Mouse (Mus musculus): ENCODE measurements around the gene Setd2. TPM values are rescaled to one million over a fixed set of nuclear protein-coding genes. Genes with fewer than 3 reads are reported as not detected.

Gene Setd2
- 27.0 and 29.0 TPM in 2 replicates for polyA plus RNA-seq (2015; fragmentation: Nextera tagmentation; extraction: Ambion mirVana)

DNA sequence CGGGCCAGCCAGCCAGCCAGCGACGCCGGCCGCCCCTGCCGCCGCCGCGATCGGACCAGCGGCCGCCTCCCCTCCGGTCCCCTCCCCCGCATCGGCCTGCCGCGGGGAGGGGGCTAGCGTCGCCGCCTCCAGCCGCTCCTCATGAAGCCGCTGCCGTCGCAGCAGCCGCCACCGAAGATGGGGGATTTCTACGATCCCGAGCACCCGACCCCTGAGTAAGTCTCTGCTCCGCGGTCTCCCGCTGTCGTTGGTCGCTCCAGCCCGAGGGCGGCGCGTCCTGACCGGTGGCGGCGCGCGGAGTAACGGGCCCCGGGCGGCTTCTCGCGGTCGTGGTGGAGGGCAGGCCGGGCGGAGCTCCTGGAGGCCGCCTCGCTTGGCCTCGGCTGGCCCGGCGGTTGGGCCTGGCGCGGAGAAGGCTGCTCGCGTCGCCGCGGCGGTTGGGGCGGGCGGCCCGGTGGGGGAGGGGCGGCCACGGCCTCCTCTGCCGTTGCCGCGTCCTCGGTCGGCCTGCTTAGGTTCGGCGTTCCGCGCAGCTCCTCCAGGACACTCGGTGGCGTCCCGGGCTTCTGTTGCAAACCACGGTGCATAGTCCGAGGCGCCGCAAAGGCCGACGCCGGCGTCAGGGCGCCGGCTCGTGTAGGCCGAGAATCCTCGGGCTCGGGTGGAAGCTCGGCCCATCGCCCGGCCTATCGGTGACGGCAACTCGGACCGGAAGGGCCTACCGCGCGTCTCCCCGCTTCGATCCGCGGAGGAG is at the start of gene Setd2:
TSS of gene Setd2 (plus strand) at position 60 of the 754 bp plus-strand sequence.
- WGBS = under 1% methylated on average over 86 of the region's 109 CpGs
- H3K36me3 ChIP-seq (ENCODE audit: control insufficient read depth, insufficient read depth, low read length) = no peaks in the 10 kb centered on the region
- H3K4me1 ChIP-seq (ENCODE audit: control insufficient read depth, insufficient read depth, low read length) = peaks cover 15% of the 10 kb centered on the region
- ATAC-seq (ENCODE audit: insufficient read depth, low FRiP score) = peak; percentile 69
- H3K9me3 ChIP-seq (replicated peaks; ENCODE audit: control insufficient read depth, low read length) = no peaks in the 10 kb centered on the region
- H3K4me3 ChIP-seq (replicated peaks; ENCODE audit: low read length) = peak within 1 kb of the TSS; percentile 99
- peak within 1 kb of the TSS; percentile 88 for H3K4me2 ChIP-seq (ENCODE audit: low read depth, low read length)
- H3K27ac ChIP-seq (ENCODE audit: low read length) = peak within 1 kb of the TSS; percentile 100
- no peaks in the 10 kb centered on the region for H3K27me3 ChIP-seq (ENCODE audit: control insufficient read depth, insufficient read depth, low read length)
- peak within 1 kb of the TSS; percentile 100 for H3K9ac ChIP-seq (ENCODE audit: low read length)

DNA sequence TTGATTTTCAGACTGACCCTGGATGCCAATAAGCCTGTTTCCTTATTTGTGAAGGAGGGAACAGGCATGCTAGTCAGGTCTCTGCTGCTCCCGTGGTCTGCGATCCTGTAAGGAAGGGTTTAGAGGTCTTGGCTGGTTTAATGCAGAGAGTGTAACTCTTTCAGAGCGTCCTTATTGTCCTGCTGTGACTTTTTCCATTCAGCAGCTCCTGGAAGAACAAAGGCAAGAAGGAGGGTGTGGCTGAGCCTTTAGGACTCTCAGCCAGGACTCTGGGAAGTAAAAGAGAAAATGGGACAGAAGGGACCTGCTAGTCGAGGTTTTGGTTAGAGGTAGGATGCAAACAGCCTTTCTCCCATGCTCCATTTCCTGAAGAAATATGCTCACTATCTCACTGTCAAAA is 43.6 kb upstream of the Setd2 start:
- no peak for ATAC-seq (ENCODE audit: insufficient read depth, low FRiP score)
- no peak overlapping the region for H3K27ac ChIP-seq (ENCODE audit: low read length)
- no peaks in the 10 kb centered on the region for H3K4me1 ChIP-seq (ENCODE audit: control insufficient read depth, insufficient read depth, low read length)
- no peaks in the 10 kb centered on the region for H3K27me3 ChIP-seq (ENCODE audit: control insufficient read depth, insufficient read depth, low read length)
- no peak overlapping the region for H3K4me3 ChIP-seq (replicated peaks; ENCODE audit: low read length)
- no peak overlapping the region for H3K4me2 ChIP-seq (ENCODE audit: low read depth, low read length)
- H3K9me3 ChIP-seq (replicated peaks; ENCODE audit: control insufficient read depth, low read length) = peaks cover 8% of the 10 kb centered on the region
- no peaks in the 10 kb centered on the region for H3K36me3 ChIP-seq (ENCODE audit: control insufficient read depth, insufficient read depth, low read length)
- 51% methylated on average over 4 of the region's 4 CpGs for WGBS
- H3K9ac ChIP-seq (ENCODE audit: low read length) = no peak overlapping the region

DNA sequence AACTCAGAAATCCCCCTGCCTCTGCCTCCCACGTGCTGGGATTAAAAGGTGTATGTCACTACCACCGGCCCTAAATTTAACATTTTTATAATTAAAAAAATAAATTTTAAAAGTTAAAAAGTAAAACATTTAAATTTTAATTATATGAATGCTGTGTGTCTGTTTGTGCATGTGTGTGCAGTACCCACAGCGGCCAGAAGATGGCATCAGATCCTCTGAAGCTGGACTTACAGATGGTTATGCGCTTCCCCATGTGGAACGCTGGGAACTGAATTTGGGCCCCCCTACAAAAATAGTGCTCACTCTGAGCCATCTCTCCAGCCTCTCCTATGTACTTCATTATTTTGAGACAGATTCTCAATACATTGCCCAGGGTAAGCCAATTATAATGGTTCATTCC is 41.5 kb upstream of the Setd2 start:
- Histone ChIP-seq H3K27ac (ENCODE audit: low read length) (no peak overlapping the region), H3K36me3 (ENCODE audit: control insufficient read depth, insufficient read depth, low read length) (no peaks in the 10 kb centered on the region), H3K4me1 (ENCODE audit: control insufficient read depth, insufficient read depth, low read length) (no peaks in the 10 kb centered on the region), H3K27me3 (ENCODE audit: control insufficient read depth, insufficient read depth, low read length) (no peaks in the 10 kb centered on the region), H3K9ac (ENCODE audit: low read length) (no peak overlapping the region), H3K4me3 (replicated peaks; ENCODE audit: low read length) (no peak overlapping the region), H3K9me3 (replicated peaks; ENCODE audit: control insufficient read depth, low read length) (peaks cover 8% of the 10 kb centered on the region), H3K4me2 (ENCODE audit: low read depth, low read length) (no peak overlapping the region)
- 63% methylated on average over 5 of the region's 5 CpGs for WGBS
- ATAC-seq (ENCODE audit: insufficient read depth, low FRiP score) = no peak

DNA sequence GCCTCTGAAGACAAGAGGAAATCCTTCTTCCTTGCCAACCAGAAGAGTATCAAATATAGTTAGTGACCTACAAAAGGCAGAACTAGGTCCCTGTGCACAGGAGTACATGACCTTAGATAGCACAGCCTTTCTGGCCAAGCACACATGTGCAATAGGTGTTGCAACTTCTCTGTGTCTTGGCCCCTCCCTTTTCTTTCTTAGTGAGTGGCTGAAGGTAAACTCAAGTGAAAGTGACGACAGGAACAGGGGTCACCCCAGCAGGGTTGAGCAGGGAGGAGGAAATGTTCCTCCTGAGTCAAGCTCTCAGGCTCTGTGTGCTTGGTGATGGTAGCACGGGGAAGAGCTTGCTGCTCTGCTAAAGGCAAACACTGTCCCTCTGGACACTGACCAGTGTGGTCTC is 6.7 kb upstream of the Setd2 start:
- Histone ChIP-seq H3K27me3 (ENCODE audit: control insufficient read depth, insufficient read depth, low read length) (no peaks in the 10 kb centered on the region), H3K9me3 (replicated peaks; ENCODE audit: control insufficient read depth, low read length) (no peaks in the 10 kb centered on the region), H3K27ac (ENCODE audit: low read length) (no peak overlapping the region), H3K36me3 (ENCODE audit: control insufficient read depth, insufficient read depth, low read length) (no peaks in the 10 kb centered on the region), H3K4me1 (ENCODE audit: control insufficient read depth, insufficient read depth, low read length) (no peaks in the 10 kb centered on the region; the same call in 1 of the 2 replicates), H3K4me2 (ENCODE audit: low read depth, low read length) (no peak overlapping the region), H3K9ac (ENCODE audit: low read length) (no peak overlapping the region), H3K4me3 (replicated peaks; ENCODE audit: low read length) (no peak overlapping the region)
- ATAC-seq (ENCODE audit: insufficient read depth, low FRiP score) = peak; percentile 71
- WGBS = 35% methylated on average over 2 of the region's 2 CpGs

DNA sequence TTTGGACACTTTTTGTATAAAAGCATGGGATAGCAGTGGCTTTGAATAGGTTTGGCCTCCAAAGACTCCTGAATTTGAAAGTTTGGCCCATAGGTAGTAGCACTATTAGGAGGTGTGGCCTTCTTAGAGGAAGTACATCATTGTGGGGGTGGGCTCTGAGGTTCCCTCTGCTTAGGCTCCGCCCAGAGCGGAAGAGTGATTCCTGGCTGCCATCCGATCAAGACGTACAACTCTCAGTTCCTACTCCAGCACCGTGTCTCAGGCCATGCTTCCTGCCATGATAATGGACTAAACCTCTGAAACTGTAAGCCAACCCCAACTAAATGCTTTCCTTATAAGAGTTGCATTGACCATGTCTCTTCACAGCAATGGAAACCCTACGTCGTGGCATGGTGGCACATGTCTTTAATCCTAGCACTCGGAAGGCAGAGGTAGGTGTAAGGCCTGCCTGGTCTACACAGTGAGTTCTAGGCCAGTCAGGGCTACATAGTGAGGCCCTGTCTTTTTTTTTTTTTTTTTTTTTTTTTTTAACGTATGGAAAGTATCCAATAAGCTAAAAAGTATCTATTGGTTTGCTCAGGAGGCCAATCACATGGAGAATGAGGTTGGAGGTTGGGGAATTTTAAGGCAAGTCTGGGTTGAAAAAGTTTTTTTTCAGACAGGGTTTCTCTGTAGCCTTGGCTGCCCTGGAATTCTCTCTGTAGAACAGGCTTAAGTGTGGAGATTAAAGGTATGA is 3.2 kb upstream of the Setd2 start:
- Histone ChIP-seq H3K9ac (ENCODE audit: low read length) (no peak overlapping the region), H3K36me3 (ENCODE audit: control insufficient read depth, insufficient read depth, low read length) (no peaks in the 10 kb centered on the region), H3K27me3 (ENCODE audit: control insufficient read depth, insufficient read depth, low read length) (no peaks in the 10 kb centered on the region), H3K4me2 (ENCODE audit: low read depth, low read length) (no peak overlapping the region), H3K9me3 (replicated peaks; ENCODE audit: control insufficient read depth, low read length) (no peaks in the 10 kb centered on the region), H3K4me3 (replicated peaks; ENCODE audit: low read length) (no peak overlapping the region), H3K27ac (ENCODE audit: low read length) (no peak overlapping the region), H3K4me1 (ENCODE audit: control insufficient read depth, insufficient read depth, low read length) (peaks cover 5% of the 10 kb centered on the region)
- 58% methylated on average over 9 of the region's 9 CpGs for WGBS
- ATAC-seq (ENCODE audit: insufficient read depth, low FRiP score) = no peak

DNA sequence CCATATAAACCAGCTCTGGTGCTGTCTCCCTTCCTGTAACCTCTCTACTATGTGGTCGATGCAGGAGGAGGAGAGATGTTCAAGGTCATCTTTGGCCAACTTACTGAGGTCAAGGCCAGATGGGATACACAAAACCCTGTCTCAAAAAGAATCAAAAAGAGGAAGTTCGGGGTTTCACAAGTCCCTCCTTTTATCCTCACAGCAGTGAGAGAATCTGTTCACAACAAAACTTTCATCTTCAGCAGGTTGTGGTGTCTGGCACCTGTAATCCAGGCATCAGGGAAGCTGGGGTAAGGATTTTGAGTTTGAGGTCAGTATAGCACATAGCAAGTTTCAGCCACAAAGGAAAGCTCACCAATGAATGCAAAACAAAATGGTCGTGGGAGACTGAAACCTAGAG is 1.7 kb upstream of the Setd2 start:
- H3K4me1 ChIP-seq (ENCODE audit: control insufficient read depth, insufficient read depth, low read length) = peaks cover 15% of the 10 kb centered on the region
- no peaks in the 10 kb centered on the region for H3K27me3 ChIP-seq (ENCODE audit: control insufficient read depth, insufficient read depth, low read length)
- no peaks in the 10 kb centered on the region for H3K36me3 ChIP-seq (ENCODE audit: control insufficient read depth, insufficient read depth, low read length)
- H3K4me3 ChIP-seq (replicated peaks; ENCODE audit: low read length) = no peak overlapping the region
- ATAC-seq (ENCODE audit: insufficient read depth, low FRiP score) = no peak
- no peaks in the 10 kb centered on the region for H3K9me3 ChIP-seq (replicated peaks; ENCODE audit: control insufficient read depth, low read length)
- peak overlapping the region; percentile 45; the same call in 1 of the 2 replicates for H3K27ac ChIP-seq (ENCODE audit: low read length)
- 0 out of 2 replicates have a peak overlapping the region, but pooled peaks have one; percentile 60 for H3K4me2 ChIP-seq (ENCODE audit: low read depth, low read length)
- WGBS = 57% methylated on average over 3 of the region's 3 CpGs
- H3K9ac ChIP-seq (ENCODE audit: low read length) = no peak overlapping the region

DNA sequence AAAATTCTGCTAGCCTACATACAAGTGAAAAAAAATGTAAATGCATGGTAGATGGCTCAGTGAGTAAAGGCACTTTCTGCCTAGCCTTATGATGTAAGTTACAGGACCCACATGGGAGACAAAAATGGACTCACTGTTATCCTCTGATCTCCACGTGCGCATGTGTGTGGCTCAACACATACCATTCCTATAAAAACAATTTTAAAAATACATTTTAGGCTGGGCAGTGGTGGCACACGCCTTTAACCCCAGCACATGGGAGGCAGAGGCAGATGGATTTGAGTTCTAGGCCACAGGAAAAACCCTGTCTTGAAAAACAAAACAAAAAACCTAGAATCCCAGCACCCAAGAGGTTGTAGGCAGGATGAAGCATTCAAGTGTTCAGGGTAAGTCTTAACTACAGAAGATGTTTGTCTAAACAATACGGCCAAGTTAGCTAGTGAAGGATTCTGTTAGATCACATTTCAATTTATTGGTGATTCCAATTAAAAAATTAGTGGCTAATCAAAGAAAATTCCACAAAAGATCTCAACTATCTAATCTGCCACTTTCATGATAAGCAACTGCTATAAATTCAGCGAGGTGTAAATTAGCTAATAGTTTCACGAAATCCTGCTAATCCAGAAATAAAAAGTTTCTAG is 1.1 kb upstream of the Setd2 start:
- peak overlapping the region; percentile 100 for H3K9ac ChIP-seq (ENCODE audit: low read length)
- H3K27ac ChIP-seq (ENCODE audit: low read length) = peak overlapping the region; percentile 100
- peak overlapping the region; percentile 60 for H3K4me2 ChIP-seq (ENCODE audit: low read depth, low read length)
- peaks cover 15% of the 10 kb centered on the region for H3K4me1 ChIP-seq (ENCODE audit: control insufficient read depth, insufficient read depth, low read length)
- peak overlapping the region; percentile 99 for H3K4me3 ChIP-seq (replicated peaks; ENCODE audit: low read length)
- no peaks in the 10 kb centered on the region for H3K27me3 ChIP-seq (ENCODE audit: control insufficient read depth, insufficient read depth, low read length)
- no peaks in the 10 kb centered on the region for H3K36me3 ChIP-seq (ENCODE audit: control insufficient read depth, insufficient read depth, low read length)
- H3K9me3 ChIP-seq (replicated peaks; ENCODE audit: control insufficient read depth, low read length) = no peaks in the 10 kb centered on the region
- 21% methylated on average over 6 of the region's 6 CpGs for WGBS
- no peak for ATAC-seq (ENCODE audit: insufficient read depth, low FRiP score)

DNA sequence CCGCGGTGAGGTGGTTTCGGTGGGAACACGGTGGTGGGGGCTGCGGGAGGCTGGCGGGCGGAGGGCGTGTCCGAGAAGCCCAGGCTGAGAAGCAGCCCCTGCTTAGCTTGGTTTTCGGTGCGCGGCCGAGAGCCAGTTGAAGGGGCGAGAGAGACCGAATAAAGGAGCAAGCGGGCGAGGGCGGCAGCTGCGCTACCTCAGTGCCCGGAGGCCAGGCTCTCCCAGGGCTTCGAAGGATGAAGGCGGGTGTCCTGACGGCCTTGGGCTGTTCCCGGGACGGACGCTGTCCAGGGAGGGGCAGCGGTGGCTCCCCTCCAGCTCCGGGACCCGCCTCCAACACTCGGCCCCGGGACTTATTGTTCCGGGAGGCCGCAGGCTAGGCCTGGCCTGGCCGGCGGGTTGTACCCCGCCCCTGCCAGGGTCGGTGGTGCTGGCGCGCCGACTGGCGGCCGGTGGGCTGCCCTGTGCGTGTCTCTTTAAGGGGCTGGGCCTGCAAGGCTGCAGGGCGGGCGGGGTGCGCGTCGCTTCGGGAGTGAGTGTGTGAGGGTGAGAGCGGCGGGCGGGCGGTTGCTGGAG is 395 bp upstream of the Setd2 start:
- H3K9ac ChIP-seq (ENCODE audit: low read length) = peak overlapping the region; percentile 100
- H3K9me3 ChIP-seq (replicated peaks; ENCODE audit: control insufficient read depth, low read length) = no peaks in the 10 kb centered on the region
- peak overlapping the region; percentile 99 for H3K4me3 ChIP-seq (replicated peaks; ENCODE audit: low read length)
- peak overlapping the region; percentile 100 for H3K27ac ChIP-seq (ENCODE audit: low read length)
- H3K4me1 ChIP-seq (ENCODE audit: control insufficient read depth, insufficient read depth, low read length) = peaks cover 15% of the 10 kb centered on the region
- ATAC-seq (ENCODE audit: insufficient read depth, low FRiP score) = peak; percentile 99
- peak overlapping the region; percentile 60 for H3K4me2 ChIP-seq (ENCODE audit: low read depth, low read length)
- no peaks in the 10 kb centered on the region for H3K27me3 ChIP-seq (ENCODE audit: control insufficient read depth, insufficient read depth, low read length)
- under 1% methylated on average over 48 of the region's 53 CpGs for WGBS
- H3K36me3 ChIP-seq (ENCODE audit: control insufficient read depth, insufficient read depth, low read length) = no peaks in the 10 kb centered on the region
